Mouse (Mus musculus) cerebellum, adult 9-10 months (tissue): Measurements from ENCODE around the gene Rhox7a.
"Not testable (repeated sequence)": the region's sequence is repeated elsewhere in the genome, so short reads cannot be mapped to it uniquely, and the experiment has no call there.

Source experiments
- DNase-seq: peaks from one replicate; pipeline ENCODE4 v3.0.0; 2022

The Rhox7a gene

GRCm38 (mm10) chrX:37831386-37831785 is at the start of gene Rhox7a:
TSS of gene Rhox7a (plus strand) at chrX:37831686.
- not testable (repeated sequence) for DNase-seq

- DNase-seq = no peak
These were observed 24.0 kb upstream of the Rhox7a start for GRCm38 (mm10) chrX:37807286-37808080.

GRCm38 (mm10) chrX:37809396-37809795 is 22.1 kb upstream of the Rhox7a start:
- no peak for DNase-seq

- DNase-seq = no peak
These were observed 20.3 kb upstream of the Rhox7a start for GRCm38 (mm10) chrX:37811179-37811578.

GRCm38 (mm10) chrX:37815665-37816064 is 15.8 kb upstream of the Rhox7a start:
- no peak for DNase-seq

- not testable (repeated sequence) for DNase-seq
These were observed 4.9 kb upstream of the Rhox7a start, which contains the start of gene Rhox6 for GRCm38 (mm10) chrX:37826610-37827009. TSS of gene Rhox6 (plus strand) at chrX:37826910.

- no peak for DNase-seq
These were observed 40.2 kb downstream of the Rhox7a start for GRCm38 (mm10) chrX:37871641-37872040.

GRCm38 (mm10) chrX:37878844-37879243 is 47.4 kb downstream of the Rhox7a start, which contains the start of gene Rhox8:
TSS of gene Rhox8 (minus strand) at chrX:37878944.
- no peak for DNase-seq
